Mouse (Mus musculus) liver, adult 2 months (tissue): ENCODE results near the gene Pank2. TPM values are rescaled to one million over a fixed set of nuclear protein-coding genes. Genes with fewer than 3 reads are reported as not detected.
A peak's percentile ranks its signal among the peaks of the same experiment; 100 is the strongest.

Experiments
- DNase-seq: peaks from one replicate; pipeline ENCODE4 v3.0.0-alpha.2; 2011; ENCODE audit warnings: low read depth, low spot score; ENCODE audit errors: extremely low read depth
- H3K27ac ChIP-seq: fragments of 200-500 bp; replicated peaks from 2 replicates; pipeline ENCODE4 v1.5.1; 2012; ENCODE audit warnings: low read depth, mild to moderate bottlenecking, control low read depth, inconsistent platforms, low read length; ENCODE audit not compliant: insufficient read depth
- H3K27me3 ChIP-seq: fragments of 200-500 bp; 2 replicates; pipeline ENCODE4 v1.6.1; 2012; ENCODE audit warnings: mild to moderate bottlenecking, moderate library complexity, low read length, inconsistent platforms; ENCODE audit not compliant: control insufficient read depth, insufficient read depth
- H3K36me3 ChIP-seq: fragments of 200-500 bp; 2 replicates; pipeline ENCODE4 v1.6.1; 2012; ENCODE audit warnings: low read length, inconsistent platforms; ENCODE audit not compliant: control insufficient read depth, insufficient read depth
- H3K4me1 ChIP-seq: fragments of 200-500 bp; 2 replicates; pipeline ENCODE4 v1.6.1; 2011; ENCODE audit warnings: low read length; ENCODE audit not compliant: control insufficient read depth, insufficient read depth
- H3K4me3 ChIP-seq: fragments of 200-500 bp; 2 replicates; pipeline ENCODE4 v1.5.1; 2011; ENCODE audit warnings: low read depth, mild to moderate bottlenecking, control low read depth, low read length, moderate library complexity; ENCODE audit not compliant: insufficient read depth
- H3K79me2 ChIP-seq: fragments of 200-500 bp; 2 replicates; pipeline ENCODE4 v1.6.1; 2012; ENCODE audit warnings: inconsistent platforms, mild to moderate bottlenecking, low read length, moderate library complexity; ENCODE audit not compliant: control insufficient read depth, insufficient read depth
- H3K9ac ChIP-seq: fragments of 200-500 bp; 2 replicates; pipeline ENCODE4 v1.6.1; 2012; ENCODE audit warnings: low read depth, mild to moderate bottlenecking, control low read depth, inconsistent platforms, low read length
- CTCF ChIP-seq: fragments of 200-500 bp; IDR thresholded peaks from 2 replicates; pipeline ENCODE4 v1.5.1; 2011; ENCODE audit warnings: low read depth, low read length, control low read depth
- POLR2A ChIP-seq: fragments of 200-500 bp; IDR thresholded peaks from 2 replicates; pipeline ENCODE4 v1.6.1; 2011; ENCODE audit warnings: low read length, control low read depth; ENCODE audit not compliant: insufficient read depth; ENCODE audit errors: extremely low read depth
- WGBS: fragments of 180-500 bp; shearing (Covaris S2); methylation state at CpG from one replicate; pipeline ENCODE4 v1.1.7; 2018; 5-methylcytosine and 5-hydroxymethylcytosine counted together
- polyA plus RNA-seq: library from polyadenylated mRNA; depleted of rRNA; stranded (reverse); fragments of >200 nt; gene quantifications from 2 replicates; pipeline ENCODE4 v1.2.3, GENCODE M21; 2012
- total RNA-seq: library from RNA; depleted of rRNA; stranded (reverse); fragments of >200 nt; gene quantifications from 2 replicates; pipeline ENCODE4 v1.2.3, GENCODE M21; 2014

Pank2 gene
- total and polyA plus RNA-seq, 2 experiments = 6.1 to 16.0 TPM

DNA sequence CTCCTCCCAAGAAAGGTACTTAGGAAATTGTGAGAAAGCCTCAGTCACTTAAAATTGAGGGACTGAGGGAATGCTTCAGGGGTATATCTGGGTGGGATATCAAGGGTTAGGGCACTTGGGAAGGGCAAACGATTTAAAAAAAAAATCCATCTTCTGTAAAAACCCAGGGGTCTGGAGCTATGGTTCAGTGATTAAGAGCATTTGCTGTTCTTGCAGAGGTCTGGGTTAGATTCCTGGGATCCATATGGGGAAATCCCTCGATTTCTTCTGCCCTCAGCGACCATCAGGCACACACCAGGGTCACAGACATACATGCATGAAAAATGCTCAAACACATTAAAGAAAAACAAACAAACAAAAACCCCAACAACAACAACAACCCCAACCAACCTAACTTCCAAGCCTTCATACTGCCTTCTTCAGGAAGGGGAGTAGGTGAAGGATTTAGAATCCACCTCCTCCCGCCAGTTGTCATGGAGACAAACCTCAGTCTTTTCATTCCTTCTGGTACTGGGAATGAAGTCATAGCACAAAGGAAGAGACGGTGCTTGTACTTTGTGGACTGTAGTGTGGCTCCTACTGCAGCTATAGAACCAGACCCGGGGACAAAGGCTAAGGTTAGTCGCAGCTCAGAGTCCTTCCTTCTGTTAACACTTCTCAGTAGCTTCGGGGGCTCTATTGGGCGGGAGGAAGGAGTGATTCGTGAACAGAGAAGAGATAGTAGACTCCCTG is 648 bp upstream of the Pank2 start:
- no peak for TF ChIP-seq CTCF
- no peak for TF ChIP-seq POLR2A
- Histone ChIP-seq H3K9ac (peak overlapping the region; percentile 77), H3K4me1 (peaks cover 6% of the 10 kb centered on the region), H3K36me3 (no peaks in the 10 kb centered on the region), H3K27ac (peak overlapping the region; percentile 86), H3K27me3 (no peaks in the 10 kb centered on the region), H3K4me3 (peak overlapping the region; percentile 67), H3K79me2 (peaks cover 7% of the 10 kb centered on the region; the same call in 1 of the 2 replicates)
- WGBS = 8% methylated on average over 10 of the region's 10 CpGs
- DNase-seq = no peak

GRCm38 (mm10) chr2:131262680-131263670 is 680 bp downstream of the Pank2 start:
- peaks cover 16% of the 10 kb centered on the region; the same call in 1 of the 2 replicates for H3K79me2 ChIP-seq
- TF ChIP-seq CTCF (no peak), POLR2A (no peak)
- peak overlapping the region; percentile 77 for H3K4me3 ChIP-seq
- H3K27me3 ChIP-seq = no peaks in the 10 kb centered on the region
- under 1% methylated on average over 59 of the region's 59 CpGs for WGBS
- no peaks in the 10 kb centered on the region for H3K36me3 ChIP-seq
- H3K4me1 ChIP-seq = peaks cover 8% of the 10 kb centered on the region
- H3K27ac ChIP-seq = peak overlapping the region; percentile 87
- peak overlapping the region; percentile 92 for H3K9ac ChIP-seq
- DNase-seq = peak; percentile 45

DNA sequence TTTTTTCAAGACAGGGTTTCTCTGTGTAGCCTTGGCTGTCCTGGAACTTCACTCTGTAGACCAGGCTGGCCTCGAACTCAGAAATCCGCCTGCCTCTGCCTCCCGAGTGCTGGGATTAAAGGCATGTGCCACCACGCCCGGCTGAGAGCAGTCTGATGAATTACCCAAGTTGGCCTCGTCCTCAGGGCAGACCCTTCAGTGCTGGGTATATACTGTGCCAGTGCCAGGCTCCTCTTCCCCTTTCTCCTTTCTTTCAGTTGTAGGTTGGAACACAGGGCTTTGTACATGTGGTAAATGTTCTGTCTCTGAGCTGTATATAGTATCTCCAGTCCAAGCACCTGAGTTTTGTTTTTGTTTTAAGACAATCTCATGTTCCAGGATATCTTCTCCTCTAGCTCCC is 1.7 kb downstream of the Pank2 start:
- Histone ChIP-seq H3K27me3 (no peaks in the 10 kb centered on the region), H3K4me3 (no peak overlapping the region), H3K4me1 (peaks cover 8% of the 10 kb centered on the region), H3K79me2 (peaks cover 19% of the 10 kb centered on the region; the same call in 1 of the 2 replicates), H3K9ac (no peak overlapping the region), H3K36me3 (no peaks in the 10 kb centered on the region), H3K27ac (no peak overlapping the region)
- 72% methylated on average over 6 of the region's 6 CpGs for WGBS
- TF ChIP-seq CTCF = no peak
- no peak for TF ChIP-seq POLR2A
- DNase-seq = no peak

DNA sequence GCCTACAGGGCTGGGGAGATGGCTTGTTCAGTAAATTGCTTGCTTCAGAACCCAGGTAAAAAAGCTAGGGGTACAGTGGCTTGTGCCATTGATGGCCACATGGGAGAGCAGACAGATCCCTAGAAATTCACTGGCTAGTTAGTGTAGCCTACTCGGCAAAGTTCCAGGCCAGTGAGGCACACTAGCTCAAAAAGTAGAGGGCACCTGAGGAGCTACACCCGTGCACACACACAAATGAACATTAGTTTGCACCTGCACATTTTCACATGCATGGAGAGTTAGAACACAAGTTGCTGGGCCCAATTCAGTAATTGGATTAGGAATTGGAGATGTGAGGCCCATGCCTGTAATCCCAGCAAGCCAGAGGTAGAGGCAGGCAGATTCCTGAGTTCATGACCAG is 2.8 kb downstream of the Pank2 start:
- H3K27ac ChIP-seq = no peak overlapping the region
- peaks cover 19% of the 10 kb centered on the region; the same call in 1 of the 2 replicates for H3K79me2 ChIP-seq
- 62% methylated on average over 2 of the region's 2 CpGs for WGBS
- H3K27me3 ChIP-seq = no peaks in the 10 kb centered on the region
- H3K9ac ChIP-seq = no peak overlapping the region
- peaks cover 8% of the 10 kb centered on the region for H3K4me1 ChIP-seq
- TF ChIP-seq POLR2A = no peak
- no peak for TF ChIP-seq CTCF
- no peak overlapping the region for H3K4me3 ChIP-seq
- no peak for DNase-seq
- H3K36me3 ChIP-seq = no peaks in the 10 kb centered on the region

GRCm38 (mm10) chr2:131275493-131275892 is 13.2 kb downstream of the Pank2 start:
- H3K79me2 ChIP-seq = peaks cover 11% of the 10 kb centered on the region; the same call in 1 of the 2 replicates
- H3K4me3 ChIP-seq = no peak overlapping the region
- H3K4me1 ChIP-seq = no peaks in the 10 kb centered on the region
- WGBS = 61% methylated on average over 3 of the region's 3 CpGs
- TF ChIP-seq POLR2A (no peak), CTCF (no peak)
- no peaks in the 10 kb centered on the region for H3K27me3 ChIP-seq
- H3K9ac ChIP-seq = no peak overlapping the region
- DNase-seq = peak; percentile 37
- H3K36me3 ChIP-seq = peaks cover 37% of the 10 kb centered on the region
- H3K27ac ChIP-seq = no peak overlapping the region
